Mouse (Mus musculus) liver, postnatal 0 days (tissue): ENCODE results near the gene Ankib1.

Source experiments
- CTCF ChIP-seq: sonication (generic); IDR thresholded peaks from 2 replicates; pipeline ENCODE4 v1.5.1; 2016; ENCODE audit warnings: antibody characterized with exemption, low read depth
- EP300 ChIP-seq: IDR thresholded peaks from 2 replicates; pipeline ENCODE4 v1.6.1; 2016; ENCODE audit warnings: antibody characterized with exemption, low read depth, mild to moderate bottlenecking

DNA sequence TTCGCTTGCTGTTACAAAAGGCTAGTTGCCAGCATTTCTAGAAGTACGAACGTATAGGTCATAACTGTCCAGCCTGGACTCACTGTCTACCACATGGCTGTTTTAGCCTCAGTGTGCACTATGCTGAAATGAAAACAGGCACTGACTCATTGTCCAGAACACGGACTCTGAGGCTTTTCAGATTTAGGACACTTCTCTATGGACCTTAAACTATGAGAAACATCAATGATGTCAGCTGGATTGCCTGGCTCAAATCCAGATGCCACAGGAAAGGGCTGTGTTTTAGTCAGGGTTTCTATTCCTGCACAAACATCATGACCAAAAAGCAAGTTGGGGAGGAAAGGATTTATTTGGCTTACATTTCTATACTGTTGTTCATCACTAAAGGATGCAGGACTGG, 15.2 kb downstream of the Ankib1 start:
- no peak for TF ChIP-seq CTCF
- no peak for TF ChIP-seq EP300
